Mouse (Mus musculus) olfactory bulb, adult 2 months (tissue): Measurements from ENCODE around the gene Rin3. TPM values are rescaled to one million over a fixed set of nuclear protein-coding genes. Genes with fewer than 3 reads are reported as not detected.

ENCODE experiments used
- H3K27ac ChIP-seq: fragments of 200-500 bp; 2 replicates; pipeline ENCODE4 v1.5.1; 2012; ENCODE audit warnings: low read depth, low read length; ENCODE audit not compliant: insufficient read depth
- H3K4me1 ChIP-seq: fragments of 200-500 bp; 2 replicates; pipeline ENCODE4 v1.6.1; 2012; ENCODE audit warnings: low read length; ENCODE audit not compliant: control insufficient read depth, insufficient read depth
- H3K4me3 ChIP-seq: fragments of 200-500 bp; 2 replicates; pipeline ENCODE4 v1.5.1; 2012; ENCODE audit warnings: mild to moderate bottlenecking, low read depth, low read length, moderate library complexity; ENCODE audit not compliant: insufficient read depth
- CTCF ChIP-seq: fragments of 200-500 bp; IDR thresholded peaks from 2 replicates; pipeline ENCODE4 v1.5.1; 2012; ENCODE audit warnings: low read depth, mild to moderate bottlenecking, low read length, moderate library complexity; ENCODE audit not compliant: insufficient read depth
- POLR2A ChIP-seq: fragments of 200-500 bp; IDR thresholded peaks from 2 replicates; pipeline ENCODE4 v1.6.1; 2012; ENCODE audit warnings: mild to moderate bottlenecking, low read depth, low read length, moderate library complexity; ENCODE audit not compliant: insufficient read depth
- WGBS: fragments of 180-500 bp; shearing (Covaris S2); methylation state at CpG from one replicate; pipeline ENCODE4 v1.1.7; 2018; 5-methylcytosine and 5-hydroxymethylcytosine counted together
- polyA plus RNA-seq: library from polyadenylated mRNA; stranded (reverse); fragments of >200 nt; gene quantifications from 2 replicates; pipeline ENCODE4 v1.2.4, GENCODE M21; 2012; ENCODE audit warnings: low replicate concordance; ENCODE audit not compliant: missing spikeins, insufficient read depth, insufficient read length

The Rin3 gene
- polyA plus RNA-seq, 1 experiment = not detected

DNA sequence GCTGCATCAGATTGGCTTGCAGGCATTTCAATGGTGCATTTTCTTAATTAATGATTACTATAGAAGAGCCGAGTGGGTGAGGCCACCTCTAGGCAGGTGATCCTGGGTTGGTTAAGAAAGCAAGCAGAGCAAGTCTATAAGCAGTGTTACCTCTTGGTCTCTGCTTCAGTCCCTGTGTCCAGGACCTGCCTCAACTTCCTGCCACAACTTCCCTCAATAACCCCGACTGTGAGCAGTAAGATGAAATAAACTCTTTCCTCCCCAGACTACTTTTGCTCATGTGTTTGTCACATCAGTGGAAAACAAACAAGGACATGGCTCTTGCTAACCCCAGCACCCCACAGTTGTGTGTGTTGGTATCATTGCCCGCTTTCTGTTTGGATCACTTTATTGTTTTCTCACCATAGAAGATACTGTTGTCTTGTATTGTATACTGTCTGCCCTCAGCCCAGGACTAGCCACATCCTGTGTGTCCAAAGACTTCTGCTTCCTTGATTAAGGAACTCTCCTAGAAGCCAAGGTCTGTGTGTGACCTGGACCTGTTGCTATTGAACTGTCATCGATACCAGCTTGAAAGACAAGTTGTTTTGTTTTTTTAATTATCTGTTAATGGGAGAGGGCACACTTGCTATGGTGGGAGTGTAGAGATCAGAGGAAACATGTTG is 38.3 kb downstream of the Rin3 start:
- no peak for TF ChIP-seq CTCF
- no peak for TF ChIP-seq POLR2A
- WGBS = 89% methylated on average over 4 of the region's 4 CpGs
- Histone ChIP-seq H3K4me3 (no peak overlapping the region), H3K27ac (no peak overlapping the region), H3K4me1 (no peaks in the 10 kb centered on the region)

DNA sequence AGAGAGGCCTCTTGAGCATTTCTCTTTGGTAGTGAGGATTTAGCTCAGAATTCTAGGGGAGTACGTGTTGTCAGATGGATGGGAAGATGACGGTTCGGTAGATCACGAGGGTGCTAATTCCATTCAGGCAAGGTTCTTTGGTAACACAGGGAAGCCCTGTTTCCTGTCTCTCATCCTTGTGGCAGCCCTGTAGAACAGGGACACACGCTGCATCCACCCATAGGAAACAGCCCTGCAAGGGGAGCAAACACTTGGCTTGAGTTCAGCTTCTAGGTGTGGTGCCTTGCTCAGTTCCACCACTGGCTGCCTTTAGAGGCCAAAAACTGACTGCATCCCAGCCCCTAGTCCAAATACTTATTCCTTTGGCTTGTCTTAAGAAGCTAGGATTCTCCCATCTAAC is 39.0 kb downstream of the Rin3 start:
- Histone ChIP-seq H3K4me3 (no peak overlapping the region), H3K4me1 (no peaks in the 10 kb centered on the region), H3K27ac (no peak overlapping the region)
- 84% methylated on average over 5 of the region's 5 CpGs for WGBS
- TF ChIP-seq POLR2A (no peak), CTCF (no peak)

- H3K27ac ChIP-seq = no peak overlapping the region
- no peak overlapping the region for H3K4me3 ChIP-seq
- WGBS = 94% methylated on average over 2 of the region's 2 CpGs
- H3K4me1 ChIP-seq = no peaks in the 10 kb centered on the region
- no peak for TF ChIP-seq CTCF
- no peak for TF ChIP-seq POLR2A
Measured at GRCm38 (mm10) chr12:102323392-102323791, 40.5 kb downstream of the Rin3 start.

DNA sequence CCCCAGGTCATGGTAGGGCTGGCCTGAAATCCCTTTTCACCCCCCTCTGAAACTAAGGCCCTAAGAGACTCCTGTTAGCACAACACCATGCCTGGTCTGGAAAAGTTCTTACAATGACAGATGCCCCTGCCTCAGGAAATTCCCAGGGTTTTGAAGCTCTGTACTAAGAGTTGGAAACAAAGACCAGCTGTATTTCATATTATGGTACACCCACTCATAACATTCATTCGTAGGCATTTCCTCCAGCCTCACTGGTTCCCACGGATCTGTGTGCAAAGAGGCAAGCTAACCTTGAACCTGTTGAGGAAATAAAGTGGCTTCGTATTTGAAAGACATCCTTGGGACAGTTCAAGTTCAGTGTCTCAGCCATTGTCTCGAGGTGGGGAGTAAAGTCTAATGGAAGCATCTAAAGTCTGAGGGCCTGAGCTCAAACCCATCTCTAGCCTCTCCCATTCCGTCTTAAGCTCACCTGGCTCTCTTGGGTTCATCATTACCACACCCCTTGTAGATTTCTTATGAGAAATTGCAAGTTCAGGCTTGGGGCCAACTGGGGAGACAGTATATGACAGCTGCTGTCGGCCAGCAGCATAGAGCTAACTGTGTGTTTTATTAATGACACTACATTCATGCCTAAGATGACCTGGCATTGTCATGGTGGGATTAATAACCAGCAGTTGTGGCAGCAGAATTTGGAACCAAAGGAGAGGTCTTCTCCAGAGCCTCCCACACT is 41.5 kb downstream of the Rin3 start:
- Histone ChIP-seq H3K4me1 (no peaks in the 10 kb centered on the region), H3K27ac (no peak overlapping the region), H3K4me3 (no peak overlapping the region)
- no peak for TF ChIP-seq POLR2A
- no peak for TF ChIP-seq CTCF
- 83% methylated on average over 6 of the region's 6 CpGs for WGBS

DNA sequence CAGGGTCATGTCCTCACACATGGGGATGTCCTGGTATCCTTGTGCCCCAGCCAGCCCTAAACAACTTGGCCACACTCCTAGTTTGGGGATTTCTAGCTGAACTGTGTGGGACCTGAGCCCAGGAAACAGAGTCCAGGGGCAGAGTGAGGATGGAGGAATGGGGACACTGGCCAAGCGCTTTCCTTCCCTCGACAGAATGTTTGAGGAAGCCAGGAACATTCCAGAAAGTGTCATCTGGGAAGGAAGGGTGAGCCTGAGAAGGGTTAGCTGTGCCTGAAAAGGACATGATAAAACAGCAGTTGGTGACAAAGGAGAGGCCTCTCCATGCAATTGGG is 42.0 kb downstream of the Rin3 start:
- WGBS = 83% methylated on average over 2 of the region's 2 CpGs
- Histone ChIP-seq H3K4me3 (no peak overlapping the region), H3K27ac (no peak overlapping the region), H3K4me1 (no peaks in the 10 kb centered on the region)
- TF ChIP-seq CTCF (no peak), POLR2A (no peak)

DNA sequence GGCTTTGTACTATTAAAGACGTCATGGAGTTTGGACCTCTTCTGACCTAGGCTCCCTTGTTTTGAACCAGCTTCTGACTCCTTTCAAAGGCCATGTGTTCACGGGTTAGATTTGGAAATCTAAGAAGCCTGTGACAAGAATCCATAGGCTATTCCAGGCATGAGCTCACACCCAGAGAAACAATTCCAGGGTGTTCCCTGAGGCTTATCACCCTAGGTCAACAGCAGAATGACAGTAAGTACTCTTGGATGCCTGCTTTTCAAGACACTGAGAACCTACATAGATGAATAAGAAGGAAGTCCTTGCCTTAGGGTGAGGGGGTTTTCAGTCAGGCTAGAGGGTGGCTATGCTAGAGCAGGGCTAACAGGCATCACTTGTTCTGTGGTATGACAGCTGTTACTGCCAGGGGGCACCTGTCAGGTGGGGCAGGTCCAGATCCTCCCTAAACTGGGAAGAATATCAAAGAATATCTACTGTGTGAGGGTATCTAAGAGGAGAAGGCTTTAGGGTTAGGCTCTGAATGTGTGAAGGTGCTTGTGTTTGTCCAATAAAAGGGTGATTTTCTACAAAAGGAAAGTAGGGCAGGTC is 44.0 kb downstream of the Rin3 start:
- WGBS = 90% methylated on average over 2 of the region's 2 CpGs

DNA sequence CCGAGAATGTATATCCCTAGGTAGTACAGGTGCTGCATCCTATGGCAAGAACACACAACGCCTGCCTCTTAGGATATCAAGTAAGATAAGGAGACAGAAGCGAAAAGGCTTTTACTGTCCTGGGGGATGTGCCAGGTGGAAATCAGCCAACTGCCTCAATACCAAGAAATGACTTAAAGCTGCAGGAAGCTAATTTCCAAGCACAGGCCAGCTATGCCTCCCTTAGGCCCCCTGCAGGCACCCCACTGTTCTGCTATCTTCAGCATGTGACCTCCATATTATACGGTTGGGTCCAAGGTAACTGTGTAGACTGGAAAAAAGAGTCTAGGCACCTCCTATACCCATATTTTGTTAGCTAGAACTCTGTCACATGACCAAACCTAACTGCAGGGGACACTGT is 44.7 kb downstream of the Rin3 start:
- no peaks in the 10 kb centered on the region for H3K4me1 ChIP-seq
- TF ChIP-seq CTCF = no peak
- no peak for TF ChIP-seq POLR2A
- WGBS = 76% methylated on average over 4 of the region's 4 CpGs
- H3K4me3 ChIP-seq = no peak overlapping the region
- H3K27ac ChIP-seq = no peak overlapping the region

More for the DNA sequence above, 44.0 kb downstream of the Rin3 start:
- TF ChIP-seq POLR2A = no peak
- no peak for TF ChIP-seq CTCF
- no peak overlapping the region for H3K4me3 ChIP-seq
- H3K27ac ChIP-seq = no peak overlapping the region
- H3K4me1 ChIP-seq = no peaks in the 10 kb centered on the region

DNA sequence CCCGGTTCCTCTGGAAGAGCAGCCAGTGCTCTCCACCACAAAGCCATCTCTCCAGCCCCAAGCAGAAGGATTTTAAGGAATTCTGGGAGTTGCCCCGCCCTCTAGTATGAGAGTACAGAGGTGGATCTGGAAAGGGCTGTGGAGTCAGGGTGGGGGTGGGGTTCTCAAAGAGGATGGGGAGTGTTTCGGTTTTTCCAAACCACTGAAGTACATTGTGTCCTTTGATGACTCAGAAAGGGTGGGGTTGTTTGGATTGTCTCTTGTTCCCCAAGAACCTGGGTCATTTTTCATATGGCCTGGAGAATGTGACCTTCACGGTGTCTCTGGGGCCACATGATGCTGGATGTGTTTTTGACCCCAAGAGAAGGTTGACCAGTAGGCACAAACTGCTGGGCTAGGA is 45.2 kb downstream of the Rin3 start:
- TF ChIP-seq POLR2A (no peak), CTCF (no peak)
- no peaks in the 10 kb centered on the region for H3K4me1 ChIP-seq
- no peak overlapping the region for H3K4me3 ChIP-seq
- H3K27ac ChIP-seq = no peak overlapping the region
- 86% methylated on average over 4 of the region's 4 CpGs for WGBS

GRCm38 (mm10) chr12:102330188-102330587 is 47.3 kb downstream of the Rin3 start:
- no peak overlapping the region for H3K27ac ChIP-seq
- WGBS = 94% methylated on average over 4 of the region's 4 CpGs
- H3K4me3 ChIP-seq = no peak overlapping the region
- H3K4me1 ChIP-seq = no peaks in the 10 kb centered on the region
- no peak for TF ChIP-seq CTCF
- TF ChIP-seq POLR2A = no peak

DNA sequence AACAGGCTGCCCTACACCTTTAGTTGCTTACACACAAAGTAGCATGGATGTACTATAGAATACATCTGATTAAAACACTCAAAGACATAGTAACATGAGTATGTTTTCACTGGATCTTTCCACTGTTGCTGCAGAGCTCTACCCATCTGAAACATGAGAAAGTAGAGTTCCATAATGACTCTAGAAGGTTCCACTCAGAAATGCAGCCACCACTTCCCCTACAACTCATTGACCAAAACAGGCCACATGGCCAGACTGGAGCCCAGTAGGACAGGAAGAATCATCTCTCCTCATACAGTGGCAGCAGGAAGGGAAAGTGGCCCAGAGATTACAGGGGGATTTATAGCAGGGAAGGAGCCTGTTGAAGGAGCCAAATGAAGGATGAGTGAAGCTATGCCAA is 47.9 kb downstream of the Rin3 start:
- no peak for TF ChIP-seq CTCF
- no peak for TF ChIP-seq POLR2A
- Histone ChIP-seq H3K27ac (no peak overlapping the region), H3K4me3 (no peak overlapping the region), H3K4me1 (no peaks in the 10 kb centered on the region)
